Mouse (Mus musculus): ENCODE results near the gene Nfatc2. TPM values are rescaled to one million over a fixed set of nuclear protein-coding genes. Genes with fewer than 3 reads are reported as not detected.

Gene Nfatc2
- total RNA-seq (2014; rRNA removed; ENCODE audit: low replicate concordance) = 7.4 and 10.1 TPM in 2 replicates
- polyA plus RNA-seq (2015; fragmentation: Nextera tagmentation; extraction: Ambion mirVana) = 7.3 and 8.2 TPM in 2 replicates

DNA sequence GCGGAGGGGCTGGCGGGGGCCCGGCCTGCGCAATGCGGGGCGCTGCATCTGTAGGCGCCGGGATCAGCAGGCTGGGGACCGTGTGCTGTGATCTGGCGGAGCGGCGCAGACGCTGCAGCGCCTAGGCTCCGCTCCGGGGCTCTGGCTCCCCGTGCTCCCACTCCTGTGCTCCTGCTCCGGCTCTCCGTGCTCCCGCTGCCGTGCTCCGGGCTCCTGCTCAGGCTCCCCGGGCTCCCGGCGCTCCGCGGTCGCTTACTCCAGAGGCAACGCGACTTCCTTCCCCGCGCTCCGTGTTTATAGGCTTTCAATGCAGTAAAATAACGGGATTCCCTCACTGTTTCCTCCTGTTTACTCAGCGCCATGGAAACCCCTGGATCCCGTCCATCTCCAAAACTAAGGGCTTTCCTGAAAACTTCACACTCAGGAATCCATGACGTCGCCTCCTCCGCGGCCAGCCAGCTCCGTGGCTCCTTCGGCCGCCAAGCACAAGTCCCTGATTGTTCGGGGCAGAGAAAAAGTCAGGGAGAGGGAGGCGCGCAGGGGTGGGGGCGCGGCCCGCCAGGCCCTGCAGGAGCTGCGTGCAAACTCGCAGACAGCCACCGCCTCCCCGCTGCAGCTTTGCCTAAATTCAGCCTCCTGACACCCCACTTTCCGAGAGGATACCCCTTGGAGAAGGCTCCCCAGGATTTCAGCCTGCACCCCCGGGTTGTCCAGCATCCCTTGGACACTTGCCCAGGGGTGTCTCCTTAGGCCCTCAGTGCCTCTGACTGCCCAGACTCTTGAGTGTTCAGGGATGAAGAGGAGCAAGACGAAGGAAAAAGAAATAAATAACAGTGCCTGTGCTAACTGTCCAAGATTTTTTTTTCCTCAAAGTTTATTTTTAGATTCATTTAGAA, at the start of gene Nfatc2:
Gene Nfatc2 (minus strand): TSS at position 167 of the 896 bp plus-strand sequence.
- Histone ChIP-seq H3K4me3 (ENCODE audit: low read depth, low read length) (peak within 1 kb of the TSS; percentile 53), H3K36me3 (replicated peaks; ENCODE audit: control insufficient read depth, insufficient read depth, low read length) (no peaks in the 10 kb centered on the region), H3K27ac (ENCODE audit: low read depth) (peak within 1 kb of the TSS; percentile 43; the same call in 1 of the 2 replicates), H3K9me3 (replicated peaks; ENCODE audit: control insufficient read depth, low read length) (no peaks in the 10 kb centered on the region), H3K27me3 (ENCODE audit: control insufficient read depth, insufficient read depth, low read length) (peaks cover 9% of the 10 kb centered on the region; the same call in 1 of the 2 replicates), H3K4me2 (ENCODE audit: low read depth, low read length) (peak within 1 kb of the TSS; percentile 86), H3K9ac (replicated peaks; ENCODE audit: low read depth, low read length) (peak within 1 kb of the TSS; percentile 49), H3K4me1 (ENCODE audit: control insufficient read depth, insufficient read depth) (peaks cover 37% of the 10 kb centered on the region)
- WGBS = 2% methylated on average over 41 of the region's 56 CpGs
- DNase-seq (ENCODE audit: low spot score) (peak; percentile 89), ATAC-seq (ENCODE audit: insufficient read depth, low read depth) (peak; percentile 59)
- no peak for TF ChIP-seq CTCF (IDR thresholded peaks at IDR 0.05; ENCODE audit: low read depth)
- TF ChIP-seq EP300 (IDR thresholded peaks at IDR 0.05; ENCODE audit: low read depth) = peak; percentile 43; the same call in 1 of the 2 replicates

DNA sequence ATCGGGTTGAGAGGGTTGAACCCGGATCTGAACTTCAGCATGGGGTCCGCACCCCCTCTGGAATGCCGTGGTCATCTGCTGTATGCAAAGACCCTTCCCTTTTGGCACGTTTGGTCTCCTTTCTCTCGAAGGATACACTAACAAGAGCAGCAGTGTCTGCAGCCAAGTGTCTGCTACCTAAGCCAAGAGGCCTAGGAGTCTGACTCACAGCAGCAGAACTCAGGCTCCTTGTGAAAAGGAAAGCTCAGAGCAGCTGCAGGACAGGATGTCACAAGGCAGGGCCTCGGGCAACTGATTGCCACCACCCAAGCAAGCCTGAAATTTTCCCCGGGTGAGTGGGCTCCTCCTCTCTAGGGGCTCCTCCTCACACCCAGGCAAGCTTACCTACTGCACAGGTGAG, 46.7 kb upstream of the Nfatc2 start:
- H3K27ac ChIP-seq (ENCODE audit: low read depth) = no peak overlapping the region
- peaks cover 6% of the 10 kb centered on the region; the same call in 1 of the 2 replicates for H3K27me3 ChIP-seq (ENCODE audit: control insufficient read depth, insufficient read depth, low read length)
- H3K9ac ChIP-seq (replicated peaks; ENCODE audit: low read depth, low read length) = no peak overlapping the region
- no peaks in the 10 kb centered on the region for H3K9me3 ChIP-seq (replicated peaks; ENCODE audit: control insufficient read depth, low read length)
- H3K4me1 ChIP-seq (ENCODE audit: control insufficient read depth, insufficient read depth) = no peaks in the 10 kb centered on the region
- no peak overlapping the region for H3K4me2 ChIP-seq (ENCODE audit: low read depth, low read length)
- WGBS = 65% methylated on average over 8 of the region's 8 CpGs
- no peak for ATAC-seq (ENCODE audit: insufficient read depth, low read depth)
- H3K36me3 ChIP-seq (replicated peaks; ENCODE audit: control insufficient read depth, insufficient read depth, low read length) = peaks cover 28% of the 10 kb centered on the region
- no peak for DNase-seq (ENCODE audit: low spot score)
- TF ChIP-seq CTCF (IDR thresholded peaks at IDR 0.05; ENCODE audit: low read depth) (no peak), EP300 (IDR thresholded peaks at IDR 0.05; ENCODE audit: low read depth) (no peak)
- H3K4me3 ChIP-seq (ENCODE audit: low read depth, low read length) = no peak overlapping the region

DNA sequence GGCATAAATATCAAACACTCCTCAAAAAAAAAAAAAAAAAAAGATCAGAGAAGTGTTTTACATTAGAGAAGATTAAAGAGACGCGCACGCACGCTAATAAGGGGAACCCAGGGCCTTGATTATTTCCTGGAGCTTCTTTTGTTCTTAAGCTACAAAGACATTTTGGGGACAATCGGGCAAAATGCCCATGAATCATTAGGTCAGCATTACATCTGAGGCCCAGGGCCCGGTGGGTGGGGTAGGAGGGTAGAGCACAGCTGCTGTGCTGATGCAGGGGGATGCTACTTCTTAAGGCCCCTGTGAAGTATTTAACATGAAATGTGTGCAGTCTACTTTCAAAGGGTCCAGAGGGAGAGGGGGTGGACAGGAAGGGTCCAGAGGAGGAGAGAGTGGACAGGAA, 43.4 kb upstream of the Nfatc2 start:
- Histone ChIP-seq H3K36me3 (replicated peaks; ENCODE audit: control insufficient read depth, insufficient read depth, low read length) (peaks cover 34% of the 10 kb centered on the region), H3K27me3 (ENCODE audit: control insufficient read depth, insufficient read depth, low read length) (peaks cover 6% of the 10 kb centered on the region; the same call in 1 of the 2 replicates), H3K4me1 (ENCODE audit: control insufficient read depth, insufficient read depth) (no peaks in the 10 kb centered on the region), H3K27ac (ENCODE audit: low read depth) (no peak overlapping the region), H3K9me3 (replicated peaks; ENCODE audit: control insufficient read depth, low read length) (no peaks in the 10 kb centered on the region), H3K4me3 (ENCODE audit: low read depth, low read length) (no peak overlapping the region), H3K9ac (replicated peaks; ENCODE audit: low read depth, low read length) (no peak overlapping the region), H3K4me2 (ENCODE audit: low read depth, low read length) (no peak overlapping the region)
- no peak for ATAC-seq (ENCODE audit: insufficient read depth, low read depth)
- no peak for TF ChIP-seq EP300 (IDR thresholded peaks at IDR 0.05; ENCODE audit: low read depth)
- TF ChIP-seq CTCF (IDR thresholded peaks at IDR 0.05; ENCODE audit: low read depth) = no peak
- WGBS = 85% methylated on average over 6 of the region's 6 CpGs
- no peak for DNase-seq (ENCODE audit: low spot score)

DNA sequence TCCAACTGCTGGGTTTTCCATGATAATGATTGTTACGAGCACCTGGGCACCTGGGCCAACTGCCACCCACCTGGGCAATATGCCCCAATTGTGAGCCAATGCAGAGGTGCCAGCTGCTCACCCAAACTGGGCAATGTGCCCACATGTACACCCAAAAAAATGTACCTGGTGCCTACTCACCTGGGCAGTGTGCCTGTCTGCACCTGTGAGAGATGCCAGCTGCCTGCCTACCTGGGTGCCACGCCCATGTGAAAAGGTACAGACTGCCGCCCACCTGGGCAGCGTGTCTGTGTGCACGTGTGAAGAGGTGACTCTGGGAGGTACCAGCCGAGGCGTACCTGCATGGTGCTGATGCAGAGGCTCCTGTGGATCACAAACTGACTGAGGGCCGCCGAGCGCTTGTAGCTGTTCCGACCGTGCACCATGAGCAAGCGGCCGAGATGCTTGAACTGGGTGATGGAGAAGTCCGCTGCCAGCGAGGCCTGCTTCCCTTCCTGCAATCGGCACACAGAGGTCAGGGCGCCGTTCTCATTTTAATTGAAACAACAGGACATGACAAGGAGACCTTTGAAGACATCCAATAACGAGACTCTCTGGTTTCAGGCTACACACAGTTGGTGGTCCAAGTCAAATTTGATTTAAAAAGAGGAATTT, 42.2 kb upstream of the Nfatc2 start:
- DNase-seq (ENCODE audit: low spot score) (no peak), ATAC-seq (ENCODE audit: insufficient read depth, low read depth) (no peak)
- TF ChIP-seq CTCF (IDR thresholded peaks at IDR 0.05; ENCODE audit: low read depth) = no peak
- no peak for TF ChIP-seq EP300 (IDR thresholded peaks at IDR 0.05; ENCODE audit: low read depth)
- H3K36me3 ChIP-seq (replicated peaks; ENCODE audit: control insufficient read depth, insufficient read depth, low read length) = peaks cover 30% of the 10 kb centered on the region
- no peak overlapping the region for H3K4me3 ChIP-seq (ENCODE audit: low read depth, low read length)
- H3K27ac ChIP-seq (ENCODE audit: low read depth) = no peak overlapping the region
- 92% methylated on average over 20 of the region's 20 CpGs for WGBS
- no peaks in the 10 kb centered on the region for H3K4me1 ChIP-seq (ENCODE audit: control insufficient read depth, insufficient read depth)
- H3K4me2 ChIP-seq (ENCODE audit: low read depth, low read length) = no peak overlapping the region
- H3K27me3 ChIP-seq (ENCODE audit: control insufficient read depth, insufficient read depth, low read length) = peaks cover 11% of the 10 kb centered on the region; the same call in 1 of the 2 replicates
- no peak overlapping the region for H3K9ac ChIP-seq (replicated peaks; ENCODE audit: low read depth, low read length)
- no peaks in the 10 kb centered on the region for H3K9me3 ChIP-seq (replicated peaks; ENCODE audit: control insufficient read depth, low read length)

DNA sequence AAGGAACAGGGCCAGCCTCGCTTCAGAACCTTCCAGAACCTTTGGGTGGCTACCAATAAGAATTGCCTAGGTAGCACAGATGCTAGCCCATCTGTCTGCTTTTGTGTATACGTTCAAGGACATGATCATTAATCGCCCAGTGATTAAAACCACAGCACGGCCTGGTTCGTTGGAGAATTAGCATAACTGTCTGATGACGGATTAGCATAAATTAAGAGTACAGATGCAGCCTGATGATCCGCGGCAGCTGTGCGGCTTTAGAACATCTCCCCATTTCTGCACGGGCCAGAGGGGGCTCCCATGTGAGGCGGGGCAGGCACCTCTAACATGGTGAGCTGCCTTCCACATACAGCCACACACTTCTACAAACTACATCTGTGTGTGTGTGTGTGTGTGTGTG, 40.7 kb upstream of the Nfatc2 start:
- ATAC-seq (ENCODE audit: insufficient read depth, low read depth) (no peak), DNase-seq (ENCODE audit: low spot score) (no peak)
- no peak overlapping the region for H3K4me3 ChIP-seq (ENCODE audit: low read depth, low read length)
- WGBS = 89% methylated on average over 11 of the region's 11 CpGs
- H3K36me3 ChIP-seq (replicated peaks; ENCODE audit: control insufficient read depth, insufficient read depth, low read length) = peaks cover 27% of the 10 kb centered on the region; the same call in 1 of the 2 replicates
- peaks cover 23% of the 10 kb centered on the region for H3K27me3 ChIP-seq (ENCODE audit: control insufficient read depth, insufficient read depth, low read length)
- no peak overlapping the region for H3K27ac ChIP-seq (ENCODE audit: low read depth)
- no peaks in the 10 kb centered on the region for H3K9me3 ChIP-seq (replicated peaks; ENCODE audit: control insufficient read depth, low read length)
- H3K9ac ChIP-seq (replicated peaks; ENCODE audit: low read depth, low read length) = no peak overlapping the region
- no peak overlapping the region for H3K4me2 ChIP-seq (ENCODE audit: low read depth, low read length)
- H3K4me1 ChIP-seq (ENCODE audit: control insufficient read depth, insufficient read depth) = no peaks in the 10 kb centered on the region
- TF ChIP-seq CTCF (IDR thresholded peaks at IDR 0.05; ENCODE audit: low read depth) (no peak), EP300 (IDR thresholded peaks at IDR 0.05; ENCODE audit: low read depth) (no peak)

All from heart, postnatal 0 days (tissue).